Mouse (Mus musculus) myocyte (in vitro differentiated cells): Measurements from ENCODE around the gene Hist1h3a. TPM values are rescaled to one million over a fixed set of nuclear protein-coding genes. Genes with fewer than 3 reads are reported as not detected.

ENCODE experiments used
- H3K27me3 ChIP-seq: one replicate; pipeline ENCODE4 v1.6.1; 2011; ENCODE audit not compliant: control insufficient read depth, insufficient read depth, insufficient read length
- H3K36me3 ChIP-seq: one replicate; pipeline ENCODE4 v1.6.1; 2011; ENCODE audit not compliant: control insufficient read depth, insufficient read depth
- H3K4me2 ChIP-seq: one replicate; pipeline ENCODE4 v1.6.1; 2011; ENCODE audit warnings: low read depth, control low read depth
- H3K4me3 ChIP-seq: one replicate; pipeline ENCODE4 v1.5.1; 2011; ENCODE audit warnings: mild to moderate bottlenecking, control low read depth, moderate library complexity
- H3K79me2 ChIP-seq: one replicate; pipeline ENCODE4 v1.6.1; 2011; ENCODE audit not compliant: control insufficient read depth, insufficient read depth
- H3ac ChIP-seq: one replicate; pipeline ENCODE4 v1.6.1; 2011; ENCODE audit not compliant: control insufficient read depth, insufficient read length
- CEBPB ChIP-seq: IDR thresholded peaks from 2 replicates; pipeline ENCODE4 v1.6.1; 2011; ENCODE audit warnings: mild to moderate bottlenecking, moderate library complexity; ENCODE audit not compliant: poor library complexity, insufficient read depth, severe bottlenecking
- E2F4 ChIP-seq: IDR thresholded peaks from one replicate; pipeline ENCODE4 v1.6.1; 2011; ENCODE audit warnings: mild to moderate bottlenecking, control low read depth, moderate library complexity; ENCODE audit not compliant: insufficient read depth
- MAX ChIP-seq: IDR thresholded peaks from one replicate; pipeline ENCODE4 v1.6.1; 2011; ENCODE audit warnings: low read depth, mild to moderate bottlenecking, control low read depth
- MYOD1 ChIP-seq, 3 experiments: IDR thresholded peaks; one replicate each; pipeline ENCODE4 v1.6.1; 2011; ENCODE audit warnings: control low read depth in 2 of 3, low read depth in 2 of 3, mild to moderate bottlenecking in 2 of 3, moderate library complexity in 1 of 3; ENCODE audit not compliant: insufficient read length in 2 of 3, control insufficient read depth in 1 of 3
- MYOG ChIP-seq, 3 experiments: IDR thresholded peaks; one replicate each; pipeline ENCODE4 v1.6.1; 2011; ENCODE audit warnings: control low read depth in 2 of 3, low read depth in 2 of 3, mild to moderate bottlenecking in 2 of 3; ENCODE audit not compliant: insufficient read length in 2 of 3, control insufficient read depth in 1 of 3, insufficient read depth in 1 of 3
- POLR2A ChIP-seq: IDR thresholded peaks from one replicate; pipeline ENCODE4 v1.6.1; 2011; ENCODE audit warnings: low read depth, mild to moderate bottlenecking, control low read depth, moderate library complexity; ENCODE audit not compliant: insufficient read length
- POLR2AphosphoS2 ChIP-seq: IDR thresholded peaks from one replicate; pipeline ENCODE4 v1.6.1; 2011; ENCODE audit warnings: low read depth, control low read depth; ENCODE audit not compliant: insufficient read length
- REST ChIP-seq: IDR thresholded peaks from one replicate; pipeline ENCODE4 v1.6.1; 2011; ENCODE audit warnings: mild to moderate bottlenecking, control low read depth, moderate library complexity; ENCODE audit not compliant: insufficient read depth, insufficient read length
- SRF ChIP-seq: IDR thresholded peaks from one replicate; pipeline ENCODE4 v1.6.1; 2011; ENCODE audit warnings: low read depth; ENCODE audit not compliant: control insufficient read depth, insufficient read length
- TCF12 ChIP-seq: IDR thresholded peaks from one replicate; pipeline ENCODE4 v1.6.1; 2011; ENCODE audit warnings: mild to moderate bottlenecking, control low read depth; ENCODE audit not compliant: poor library complexity, insufficient read depth, severe bottlenecking
- TCF3 ChIP-seq: IDR thresholded peaks from one replicate; pipeline ENCODE4 v1.6.1; 2011; ENCODE audit warnings: low read depth, control low read depth; ENCODE audit not compliant: insufficient read length
- USF1 ChIP-seq: IDR thresholded peaks from one replicate; pipeline ENCODE4 v1.6.1; 2011; ENCODE audit warnings: low read depth, mild to moderate bottlenecking, control low read depth, moderate library complexity
- polyA plus RNA-seq: library from polyadenylated mRNA; unstranded; fragments of >200 nt; fragmentation: generic; extraction: Trizol; gene quantifications from one replicate; pipeline ENCODE4 v1.2.1, GENCODE M21; 2012; ENCODE audit warnings: missing spikeins

Gene Hist1h3a
- polyA plus RNA-seq, 1 experiment = 1.3 TPM

DNA sequence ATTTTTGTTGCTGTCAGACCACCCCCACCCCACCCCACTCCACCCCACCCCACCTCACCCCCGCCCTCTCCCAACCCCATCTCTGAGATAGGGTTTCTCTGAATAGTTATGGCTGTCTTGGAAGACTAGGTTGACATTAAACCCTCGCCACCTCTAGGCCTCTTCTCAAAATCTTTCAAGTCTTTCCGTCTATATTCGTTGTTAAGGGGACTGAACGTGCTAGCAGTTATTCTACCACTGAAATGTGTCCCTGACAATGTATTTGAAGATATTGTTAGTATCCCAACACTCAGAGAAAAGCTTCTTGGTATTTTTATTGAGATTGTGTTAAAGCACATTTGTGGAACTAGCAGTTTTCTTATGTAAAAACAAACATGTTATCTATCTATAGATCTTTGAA, 21.3 kb downstream of the Hist1h3a start:
- TF ChIP-seq MAX = no peak
- TF ChIP-seq POLR2AphosphoS2 = no peak
- no peak for TF ChIP-seq POLR2A
- TF ChIP-seq REST = no peak
- no peak for TF ChIP-seq USF1
- no peak for TF ChIP-seq E2F4
- no peak for TF ChIP-seq TCF3
- no peak for TF ChIP-seq TCF12
- no peak for TF ChIP-seq MYOG (IDR thresholded peaks at IDR 0.05; ENCODE audit: control insufficient read depth in 1 of 3, insufficient read depth in 1 of 3, insufficient read length in 2 of 3, low read depth in 2 of 3)
- TF ChIP-seq MYOD1 (IDR thresholded peaks at IDR 0.05; ENCODE audit: control insufficient read depth in 1 of 3, insufficient read length in 2 of 3, low read depth in 2 of 3) = no peak
- TF ChIP-seq SRF = no peak
- no peaks in the 10 kb centered on the region for H3K36me3 ChIP-seq
- no peaks in the 10 kb centered on the region for H3K79me2 ChIP-seq
- H3ac ChIP-seq = no peak overlapping the region
- H3K27me3 ChIP-seq = no peaks in the 10 kb centered on the region
- peak overlapping the region; percentile 55 for H3K4me2 ChIP-seq
- peak overlapping the region; percentile 47 for H3K4me3 ChIP-seq

DNA sequence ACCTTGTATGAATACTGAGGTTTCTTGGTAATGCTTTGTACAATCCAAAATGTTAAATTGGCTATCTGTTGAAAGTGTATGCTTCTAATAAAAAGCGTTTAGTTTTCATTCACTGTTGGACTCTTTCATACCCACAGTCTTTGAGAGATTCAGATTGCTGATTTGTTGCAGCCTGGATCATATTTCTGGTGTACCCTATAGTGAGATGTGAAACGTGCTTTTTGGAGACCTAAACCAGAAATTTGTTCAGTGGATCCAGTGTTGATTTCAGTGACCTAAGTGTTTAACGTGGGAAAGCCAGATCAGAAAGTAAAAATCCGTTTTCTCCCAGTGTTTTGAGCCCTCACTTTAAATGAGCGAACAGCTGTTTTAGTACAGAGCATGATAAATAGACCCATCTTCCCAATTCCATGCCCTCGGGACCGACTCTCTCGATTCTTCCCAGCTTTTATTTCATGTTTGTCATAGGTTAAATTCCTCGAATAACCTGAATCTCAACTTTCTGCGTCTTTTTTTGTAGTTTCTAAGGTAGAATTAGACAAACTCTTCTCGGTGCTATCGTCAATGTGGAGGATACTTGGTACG, 21.8 kb downstream of the Hist1h3a start:
- no peaks in the 10 kb centered on the region for H3K79me2 ChIP-seq
- no peaks in the 10 kb centered on the region for H3K36me3 ChIP-seq
- no peak overlapping the region for H3ac ChIP-seq
- H3K4me3 ChIP-seq = peak overlapping the region; percentile 47
- TF ChIP-seq CEBPB (no peak), MYOD1 (IDR thresholded peaks at IDR 0.05; ENCODE audit: control insufficient read depth in 1 of 3, insufficient read length in 2 of 3, low read depth in 2 of 3) (no peak), POLR2A (no peak), E2F4 (no peak), POLR2AphosphoS2 (no peak)
- no peaks in the 10 kb centered on the region for H3K27me3 ChIP-seq
- peak overlapping the region; percentile 85 for H3K4me2 ChIP-seq

DNA sequence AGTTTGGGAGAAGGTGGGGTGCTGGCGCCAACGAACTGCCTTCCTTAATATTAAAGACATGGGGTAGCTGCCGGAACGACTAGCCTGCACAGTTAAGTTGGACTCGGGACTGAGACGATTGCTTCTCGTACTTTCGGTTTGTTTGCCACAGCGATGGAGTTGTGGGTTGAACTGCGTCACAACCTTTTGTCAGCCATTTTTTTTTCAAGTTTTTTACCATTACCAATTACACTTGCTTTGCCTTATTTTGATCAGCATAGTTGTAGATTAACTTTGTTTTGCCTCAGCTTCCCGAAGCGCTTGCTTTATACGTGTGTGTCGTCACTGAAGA, 22.3 kb downstream of the Hist1h3a start:
- Histone ChIP-seq H3K4me2 (peak overlapping the region; percentile 85), H3K4me3 (peak overlapping the region; percentile 47), H3ac (no peak overlapping the region), H3K27me3 (no peaks in the 10 kb centered on the region), H3K79me2 (no peaks in the 10 kb centered on the region), H3K36me3 (no peaks in the 10 kb centered on the region)
- no peak for TF ChIP-seq TCF12
- no peak for TF ChIP-seq CEBPB
- no peak for TF ChIP-seq SRF
- TF ChIP-seq USF1 = no peak
- TF ChIP-seq E2F4 = no peak
- peak; percentile 74 for TF ChIP-seq POLR2AphosphoS2
- peak; percentile 8 for TF ChIP-seq POLR2A
- no peak for TF ChIP-seq TCF3

DNA sequence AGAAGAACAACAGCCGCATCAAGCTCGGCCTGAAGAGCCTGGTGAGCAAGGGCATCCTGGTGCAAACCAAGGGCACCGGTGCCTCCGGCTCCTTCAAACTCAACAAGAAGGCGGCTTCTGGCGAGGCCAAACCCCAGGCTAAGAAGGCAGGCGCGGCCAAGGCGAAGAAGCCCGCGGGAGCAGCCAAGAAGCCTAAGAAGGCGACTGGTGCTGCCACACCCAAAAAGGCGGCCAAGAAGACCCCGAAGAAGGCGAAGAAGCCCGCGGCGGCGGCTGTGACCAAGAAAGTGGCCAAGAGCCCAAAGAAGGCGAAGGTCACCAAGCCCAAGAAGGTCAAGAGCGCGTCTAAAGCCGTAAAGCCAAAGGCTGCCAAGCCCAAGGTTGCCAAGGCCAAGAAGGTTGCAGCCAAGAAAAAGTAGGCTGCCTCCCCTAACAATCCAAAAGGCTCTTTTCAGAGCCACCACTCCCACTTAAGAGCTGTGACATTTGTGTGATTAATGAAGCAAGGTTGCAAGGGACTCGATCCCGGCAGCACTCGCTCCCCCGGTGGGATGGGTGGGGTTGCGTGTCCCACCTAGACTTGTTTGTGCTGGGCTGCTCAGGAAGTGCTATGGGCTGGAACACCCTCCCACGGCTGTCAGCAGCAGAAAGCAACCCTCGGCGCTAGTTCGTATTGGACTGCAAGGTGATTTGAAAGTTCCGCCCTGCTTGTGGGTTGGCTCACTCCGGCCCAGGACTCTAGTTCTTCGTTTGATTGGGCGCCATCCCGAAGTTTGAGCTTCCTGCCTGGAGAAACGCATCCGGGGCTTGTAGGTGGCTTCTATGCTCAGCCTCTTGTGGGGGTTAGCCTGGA, 22.9 kb downstream of the Hist1h3a start:
- H3K4me2 ChIP-seq = peak overlapping the region; percentile 85
- H3ac ChIP-seq = no peak overlapping the region
- H3K27me3 ChIP-seq = no peaks in the 10 kb centered on the region
- H3K36me3 ChIP-seq = no peaks in the 10 kb centered on the region
- H3K79me2 ChIP-seq = no peaks in the 10 kb centered on the region
- TF ChIP-seq MAX = no peak
- peak; percentile 90 for TF ChIP-seq POLR2A
- TF ChIP-seq E2F4 = peak; percentile 95
- TF ChIP-seq REST = no peak
- TF ChIP-seq TCF3 = no peak
- TF ChIP-seq POLR2AphosphoS2 = peak; percentile 97
- TF ChIP-seq CEBPB = no peak
- no peak for TF ChIP-seq TCF12
- TF ChIP-seq MYOD1 (IDR thresholded peaks at IDR 0.05; ENCODE audit: control insufficient read depth in 1 of 3, insufficient read length in 2 of 3, low read depth in 2 of 3) = no peak
- TF ChIP-seq MYOG (IDR thresholded peaks at IDR 0.05; ENCODE audit: control insufficient read depth in 1 of 3, insufficient read depth in 1 of 3, insufficient read length in 2 of 3, low read depth in 2 of 3) = no peak
- TF ChIP-seq USF1 = no peak
- TF ChIP-seq SRF = no peak
- H3K4me3 ChIP-seq = peak overlapping the region; percentile 47

DNA sequence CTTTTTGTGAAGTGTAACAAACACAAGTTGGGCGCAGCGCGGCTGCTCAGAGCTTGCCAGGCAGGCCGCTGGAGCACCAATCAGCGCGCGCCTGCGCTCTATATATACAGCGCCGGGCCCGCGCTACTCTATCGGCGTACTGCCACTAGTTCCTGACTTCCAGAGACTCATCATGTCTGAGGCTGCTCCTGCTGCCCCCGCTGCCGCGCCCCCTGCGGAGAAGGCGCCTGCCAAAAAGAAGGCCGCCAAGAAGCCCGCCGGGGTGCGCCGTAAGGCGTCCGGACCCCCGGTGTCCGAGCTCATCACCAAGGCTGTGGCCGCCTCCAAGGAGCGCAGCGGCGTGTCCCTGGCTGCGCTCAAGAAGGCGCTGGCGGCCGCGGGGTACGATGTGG, 23.5 kb downstream of the Hist1h3a start, which contains the start of gene Hist1h1c:
Gene Hist1h1c (plus strand): TSS at position 132 of the 392 bp plus-strand sequence.
- Histone ChIP-seq H3K79me2 (no peaks in the 10 kb centered on the region), H3K4me3 (peak within 1 kb of the TSS; percentile 47), H3K4me2 (peak within 1 kb of the TSS; percentile 85), H3ac (no peak within 1 kb of the TSS), H3K27me3 (no peaks in the 10 kb centered on the region), H3K36me3 (no peaks in the 10 kb centered on the region)
- TF ChIP-seq POLR2A (peak; percentile 96), USF1 (no peak), POLR2AphosphoS2 (peak; percentile 99)
